ENCODE assay signal across 8 mouse cellular contexts in the genomic region with DNA sequence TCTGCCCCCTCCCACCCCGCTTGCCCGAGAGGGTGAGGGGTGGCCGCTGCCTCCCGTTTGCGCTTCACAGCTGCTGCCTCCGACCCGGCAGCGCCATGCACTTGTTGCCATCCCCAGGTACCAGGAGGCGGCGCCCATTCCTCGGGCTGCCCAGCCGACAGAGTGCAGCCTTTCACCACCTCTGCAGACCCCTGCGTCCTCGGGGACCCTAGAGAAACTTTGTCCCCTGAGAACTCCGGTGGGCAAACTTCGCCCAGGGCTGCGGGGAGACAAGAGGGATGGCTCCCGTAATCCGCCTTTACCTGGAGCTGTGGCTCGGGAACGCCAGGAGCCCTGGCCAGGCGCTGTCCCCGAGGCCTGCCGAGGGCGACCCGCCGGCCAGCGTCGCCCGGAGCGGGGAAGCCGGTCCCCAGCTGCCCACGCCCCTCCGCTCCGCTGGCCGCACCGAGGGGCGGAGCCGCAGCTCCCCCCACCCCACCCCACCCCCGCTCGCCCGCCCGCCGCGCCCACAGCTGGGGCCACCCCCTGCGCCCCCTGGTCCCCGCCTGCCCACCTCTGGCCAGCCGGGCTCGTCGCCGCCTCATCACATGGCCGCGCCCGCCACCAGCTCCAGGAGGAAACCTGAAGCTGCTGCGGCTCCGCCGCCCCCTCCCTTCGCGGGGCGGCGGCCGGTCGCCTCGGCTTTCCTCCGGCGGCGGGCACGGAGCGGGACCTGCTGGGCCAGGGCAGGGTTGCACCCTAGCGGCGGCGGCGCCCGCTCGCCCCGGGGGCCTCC. TPM values are rescaled to one million over a fixed set of nuclear protein-coding genes. Genes with fewer than 3 reads are reported as not detected.
DNase-seq lines count a peak whose midpoint lies in the region; ATAC-seq and TF ChIP-seq lines count a peak whose summit lies in the region.

A gene (minus strand): TSS at position 669 of the 775 bp plus-strand sequence.

- ATAC-seq in forebrain, postnatal 0 days, result peak; percentile 75
- ATAC-seq in lung, embryonic 15.5 days (ENCODE audit: borderline replicate concordance, extremely low read depth, low FRiP score, low TSS enrichment), result peak; percentile 90

- no peak for TF ChIP-seq CTCF in E14TG2a.4 (conservative IDR thresholded peaks at IDR 0.05; ENCODE audit: low read length)
- peak; percentile 64 for TF ChIP-seq CTCF in forebrain, postnatal 0 days (IDR thresholded peaks at IDR 0.05; ENCODE audit: low read depth)

- H3K36me3 ChIP-seq in E14TG2a.4 (ENCODE audit: insufficient read depth, low read length), result no peaks in the 10 kb centered on the region
- H3K36me3 ChIP-seq in forebrain, postnatal 0 days (ENCODE audit: insufficient read depth), result no peaks in the 10 kb centered on the region
- H3K36me3 ChIP-seq in lung, embryonic 15.5 days, result no peaks in the 10 kb centered on the region

- peak; percentile 11 for DNase-seq in cerebellum, adult 11-12 months
- DNase-seq in forebrain, postnatal 0 days, result peak; percentile 45
- DNase-seq in heart, postnatal 4 days, result peak; percentile 78
- DNase-seq in layer of hippocampus, adult 9-11 months, result peak; percentile 55
- peak; percentile 54 for DNase-seq in ovary, postnatal 14 days (ENCODE audit: low spot score)
- peak; percentile 56 for DNase-seq in thymus, postnatal 14 days

- WGBS in forebrain, postnatal 0 days, result 6% methylated on average over 58 of the region's 76 CpGs
- under 1% methylated on average over 63 of the region's 76 CpGs for WGBS in lung, embryonic 15.5 days

- peaks cover 62% of the 10 kb centered on the region for H3K27me3 ChIP-seq in E14TG2a.4 (ENCODE audit: insufficient read depth, low read length)
- H3K27me3 ChIP-seq in forebrain, postnatal 0 days (ENCODE audit: insufficient read depth, low read length), result no peaks in the 10 kb centered on the region; the same call in 1 of the 2 replicates
- H3K27me3 ChIP-seq in lung, embryonic 15.5 days, result peaks cover 24% of the 10 kb centered on the region; the same call in 1 of the 2 replicates

- peaks cover 26% of the 10 kb centered on the region for H3K4me1 ChIP-seq in E14TG2a.4 (replicated peaks; ENCODE audit: low read depth, low read length)
- H3K4me1 ChIP-seq in forebrain, postnatal 0 days (ENCODE audit: insufficient read depth), result no peaks in the 10 kb centered on the region
- peaks cover 11% of the 10 kb centered on the region for H3K4me1 ChIP-seq in lung, embryonic 15.5 days

- H3K4me2 ChIP-seq in forebrain, postnatal 0 days (ENCODE audit: low read depth), result peak within 1 kb of the TSS; percentile 94
- peak within 1 kb of the TSS; percentile 95 for H3K4me2 ChIP-seq in lung, embryonic 15.5 days

- peak within 1 kb of the TSS; percentile 40; the same call in 1 of the 2 replicates for H3K27ac ChIP-seq in forebrain, postnatal 0 days (ENCODE audit: low read depth, low read length)
- peak within 1 kb of the TSS; percentile 92 for H3K27ac ChIP-seq in lung, embryonic 15.5 days

- peak within 1 kb of the TSS; percentile 82 for H3K4me3 ChIP-seq in E14TG2a.4 (replicated peaks; ENCODE audit: low read length)
- H3K4me3 ChIP-seq in forebrain, postnatal 0 days (ENCODE audit: low read depth, low read length), result peak within 1 kb of the TSS; percentile 74
- H3K4me3 ChIP-seq in lung, embryonic 15.5 days, result peak within 1 kb of the TSS; percentile 59

- H3K9ac ChIP-seq in forebrain, postnatal 0 days, result peak within 1 kb of the TSS; percentile 79
- peak within 1 kb of the TSS; percentile 50 for H3K9ac ChIP-seq in lung, embryonic 15.5 days

- no peaks in the 10 kb centered on the region for H3K9me3 ChIP-seq in E14TG2a.4 (ENCODE audit: low read length)
- H3K9me3 ChIP-seq in forebrain, postnatal 0 days (ENCODE audit: low read length), result no peaks in the 10 kb centered on the region
- no peaks in the 10 kb centered on the region for H3K9me3 ChIP-seq in lung, embryonic 15.5 days

RNA-seq across cellular contexts. Expression of the gene that starts here (rescaled TPM):
- 27.0 and 38.7 TPM in 2 replicates for total RNA-seq in forebrain, postnatal 0 days (2014; rRNA removed)
- 23.1 and 33.9 TPM in 2 replicates for polyA plus RNA-seq in forebrain, postnatal 0 days (2015; fragmentation: Nextera tagmentation; extraction: Ambion mirVana)
- total RNA-seq in heart, postnatal 4 days (2021), result 1 to 10 TPM; 7.0 to 9.8 TPM
- polyA plus RNA-seq in lung, embryonic 15.5 days (2015; fragmentation: Nextera tagmentation; extraction: Ambion mirVana), result 18.8 and 19.3 TPM in 2 replicates

Comparison
In these comparisons a context has a peak if more than half of its experiments do, and no peak if none do; other contexts are left out.
1. Peak in every context shown above with its lines: DNase-seq, ATAC-seq, H3K4me3 ChIP-seq and H3K27ac ChIP-seq.
2. DNase-seq: peak in every context shown above with its lines; median percentile 78 in heart, postnatal 4 days; 56 in thymus, postnatal 14 days; 55 in layer of hippocampus, adult 9-11 months; 54 in ovary, postnatal 14 days; 45 in forebrain, postnatal 0 days; 11 in cerebellum, adult 11-12 months.